Mouse (Mus musculus) large intestine, adult 2 months (tissue): ENCODE data around the gene Tcp11. TPM values are rescaled to one million over a fixed set of nuclear protein-coding genes. Genes with fewer than 3 reads are reported as not detected.

Experiments used
- DNase-seq: peaks from one replicate; pipeline ENCODE4 v3.0.0-alpha.2; 2012; ENCODE audit warnings: low read depth, low spot score
- WGBS: fragments of 180-500 bp; shearing (Covaris S2); methylation state at CpG from one replicate; pipeline ENCODE4 v1.1.7; 2018; 5-methylcytosine and 5-hydroxymethylcytosine counted together
- polyA plus RNA-seq: library from polyadenylated mRNA; depleted of rRNA; stranded (reverse); fragments of >200 nt; gene quantifications from 2 replicates; pipeline ENCODE4 v1.2.3, GENCODE M21; 2012; rRNA removed

Gene Tcp11
- polyA plus RNA-seq, 1 experiment = 1.3 TPM

DNA sequence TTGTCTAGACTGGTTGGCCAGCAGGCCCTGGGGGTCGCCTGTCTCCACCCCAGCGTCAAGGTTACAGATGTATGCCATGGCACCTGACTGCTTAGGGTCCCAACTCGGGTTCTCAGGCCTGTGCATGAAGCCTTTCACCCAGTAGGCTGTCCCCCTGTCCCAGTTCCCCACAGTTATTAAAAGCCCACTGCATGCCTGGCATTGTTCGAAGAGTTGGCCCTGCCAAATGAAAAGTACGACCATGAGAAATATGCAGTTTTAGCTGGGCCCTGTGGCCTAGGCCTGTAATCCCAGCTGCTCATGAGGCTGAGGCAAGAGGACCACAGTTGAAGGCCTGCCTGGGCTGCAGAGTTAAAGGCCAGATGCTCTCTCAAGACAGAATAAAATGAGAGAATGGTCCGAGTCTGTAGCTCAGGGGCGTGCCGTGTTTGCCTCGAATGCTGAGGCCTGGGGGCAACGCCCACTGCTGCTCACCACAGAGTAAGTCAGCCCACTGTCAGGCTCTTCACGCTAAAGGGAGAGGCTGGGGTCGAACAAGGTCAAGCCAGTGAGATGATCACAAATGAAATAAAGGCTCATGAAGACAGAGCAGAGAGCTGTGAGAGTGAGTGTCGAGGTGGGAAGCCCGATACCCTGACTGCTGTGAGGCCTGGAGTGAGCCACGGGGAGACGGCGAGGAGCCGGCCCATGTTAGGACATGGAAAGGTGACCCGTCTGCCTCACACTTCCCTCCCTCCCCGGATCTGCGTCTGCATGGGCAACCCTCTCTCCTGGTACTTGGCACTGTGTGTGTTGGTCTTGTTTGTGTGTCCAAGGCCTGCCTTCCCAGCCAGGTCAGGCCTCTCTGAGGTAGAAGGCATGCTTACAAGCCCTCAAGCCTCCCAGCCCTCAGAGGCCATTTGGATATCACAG is 60.4 kb downstream of the Tcp11 start:
- DNase-seq = no peak
- 72% methylated on average over 21 of the region's 21 CpGs for WGBS

DNA sequence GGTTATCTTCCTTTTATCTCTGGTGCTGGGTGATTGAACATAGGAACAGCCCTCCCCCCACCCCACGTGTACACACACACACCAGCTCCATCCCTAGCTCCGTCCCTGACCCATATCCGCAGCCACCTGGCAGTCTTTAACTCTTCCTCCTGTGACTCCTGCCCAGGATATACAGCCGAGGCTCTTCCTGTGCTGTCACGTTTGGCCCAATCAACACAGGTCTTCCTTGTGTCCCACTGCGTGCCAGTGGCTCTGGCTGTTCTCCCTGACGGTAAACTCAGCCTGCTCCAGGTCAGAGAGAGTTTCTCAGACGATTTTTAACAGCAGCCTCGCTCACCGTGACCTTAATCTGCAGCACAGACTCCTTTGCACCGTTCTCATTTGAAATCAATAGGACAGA is 61.7 kb downstream of the Tcp11 start:
- DNase-seq = no peak
- WGBS = 71% methylated on average over 11 of the region's 11 CpGs

- DNase-seq = no peak
- 91% methylated on average over 6 of the region's 6 CpGs for WGBS
These were observed 62.1 kb downstream of the Tcp11 start for GRCm38 (mm10) chr17:28018344-28018743.

Other genes starting within 250 kb of the Tcp11 start
- gene Snrpc, start 242.5 kb downstream of the Tcp11 start, polyA plus RNA-seq = 79.3 and 93.1 TPM in 2 replicates
- gene Uhrf1bp1, start 224.2 kb downstream of the Tcp11 start, polyA plus RNA-seq = 2.2 and 3.5 TPM in 2 replicates
- 19.8 and 27.3 TPM in 2 replicates for gene Anks1, start 171.3 kb downstream of the Tcp11 start, polyA plus RNA-seq
- 8.1 and 9.3 TPM in 2 replicates for gene Taf11, start 170.8 kb downstream of the Tcp11 start, polyA plus RNA-seq
- gene Scube3, start 61.5 kb upstream of the Tcp11 start, polyA plus RNA-seq = 0.47 and 0.82 TPM in 2 replicates
- gene Zfp523, start 96.5 kb upstream of the Tcp11 start, polyA plus RNA-seq = 21.2 and 28.2 TPM in 2 replicates
- gene Def6, start 127.1 kb upstream of the Tcp11 start, polyA plus RNA-seq = 5.9 and 7.2 TPM in 2 replicates
- gene Ppard, start 152.1 kb upstream of the Tcp11 start, polyA plus RNA-seq = 139 and 154 TPM in 2 replicates
- 8.7 and 11.2 TPM in 2 replicates for gene Fance, start 232.9 kb upstream of the Tcp11 start, polyA plus RNA-seq
- gene Rpl10a, start 247.8 kb upstream of the Tcp11 start, polyA plus RNA-seq = 2,568 and 3,337 TPM in 2 replicates